Mouse (Mus musculus) kidney, embryonic 14.5 days (tissue): ENCODE measurements around the gene 1810062G17Rik. TPM values are rescaled to one million over a fixed set of nuclear protein-coding genes. Genes with fewer than 3 reads are reported as not detected.

Source experiments
- ATAC-seq: fragments of 200-750 bp; cut with Nextera tagmentation; 2 replicates; pipeline ENCODE4 v1.8.0; 2017; ENCODE audit warnings: moderate number of reproducible peaks, mild to moderate bottlenecking, moderate TSS enrichment, moderate library complexity; ENCODE audit not compliant: low FRiP score, low TSS enrichment
- H3K27ac ChIP-seq: fragments of 300-500 bp; sonication (generic); 2 replicates; pipeline ENCODE4 v1.5.1; 2014; ENCODE audit warnings: low read depth, mild to moderate bottlenecking, low read length, moderate library complexity, mixed read lengths
- H3K27me3 ChIP-seq: fragments of 300-500 bp; sonication (generic); 2 replicates; pipeline ENCODE4 v1.6.1; 2014; ENCODE audit warnings: mild to moderate bottlenecking, low read length; ENCODE audit not compliant: control insufficient read depth, insufficient read depth
- H3K36me3 ChIP-seq: fragments of 300-500 bp; sonication (generic); 2 replicates; pipeline ENCODE4 v1.6.1; 2014; ENCODE audit warnings: low read length, mixed read lengths; ENCODE audit not compliant: control insufficient read depth, insufficient read depth
- H3K4me1 ChIP-seq: fragments of 300-500 bp; sonication (generic); 2 replicates; pipeline ENCODE4 v1.6.1; 2014; ENCODE audit warnings: low read length, mixed read lengths; ENCODE audit not compliant: control insufficient read depth, insufficient read depth
- H3K4me2 ChIP-seq: fragments of 300-500 bp; sonication (generic); replicated peaks from 2 replicates; pipeline ENCODE4 v1.6.1; 2014; ENCODE audit warnings: low read depth, mild to moderate bottlenecking, low read length
- H3K4me3 ChIP-seq: fragments of 300-500 bp; sonication (generic); 2 replicates; pipeline ENCODE4 v1.5.1; 2014; ENCODE audit warnings: mild to moderate bottlenecking, low read length
- H3K9ac ChIP-seq: fragments of 300-500 bp; sonication (generic); 2 replicates; pipeline ENCODE4 v1.6.1; 2014; ENCODE audit warnings: low read depth, mild to moderate bottlenecking, low read length, moderate library complexity
- H3K9me3 ChIP-seq: fragments of 300-500 bp; sonication (generic); 2 replicates; pipeline ENCODE4 v1.6.1; 2016; ENCODE audit warnings: low read length; ENCODE audit not compliant: control insufficient read depth
- WGBS: fragments of 180-500 bp; shearing (Covaris S2); extraction: QIAGEN DNeasy Blood & Tissue Kit; methylation state at CpG from one replicate; pipeline ENCODE4 v1.1.7; 2014; 5-methylcytosine and 5-hydroxymethylcytosine counted together
- polyA plus RNA-seq: library from polyadenylated mRNA; unstranded; fragments of >200 nt; fragmentation: Nextera tagmentation; extraction: Ambion mirVana; gene quantifications from 2 replicates; pipeline ENCODE4 v1.2.1, GENCODE M21; 2014

1810062G17Rik gene
- polyA plus RNA-seq, 1 experiment from 2014 or later = 2.1 TPM

GRCm38 (mm10) chr3:36493641-36494283, 18.0 kb downstream of the 1810062G17Rik start:
- Histone ChIP-seq H3K9ac (no peak overlapping the region), H3K9me3 (no peaks in the 10 kb centered on the region), H3K4me2 (no peak overlapping the region), H3K36me3 (no peaks in the 10 kb centered on the region), H3K27ac (no peak overlapping the region), H3K4me1 (no peaks in the 10 kb centered on the region), H3K27me3 (no peaks in the 10 kb centered on the region), H3K4me3 (no peak overlapping the region)
- ATAC-seq = no peak
- WGBS = 71% methylated on average over 6 of the region's 6 CpGs

GRCm38 (mm10) chr3:36494613-36495012, 18.9 kb downstream of the 1810062G17Rik start:
- Histone ChIP-seq H3K36me3 (no peaks in the 10 kb centered on the region), H3K9ac (no peak overlapping the region), H3K27ac (no peak overlapping the region), H3K9me3 (no peaks in the 10 kb centered on the region), H3K27me3 (no peaks in the 10 kb centered on the region), H3K4me2 (no peak overlapping the region), H3K4me3 (no peak overlapping the region), H3K4me1 (no peaks in the 10 kb centered on the region)
- WGBS = 83% methylated on average over 2 of the region's 2 CpGs
- no peak for ATAC-seq

- no peaks in the 10 kb centered on the region for H3K27me3 ChIP-seq
- H3K4me1 ChIP-seq = no peaks in the 10 kb centered on the region
- H3K9me3 ChIP-seq = no peaks in the 10 kb centered on the region
- H3K36me3 ChIP-seq = no peaks in the 10 kb centered on the region
- H3K4me3 ChIP-seq = no peak overlapping the region
- no peak overlapping the region for H3K9ac ChIP-seq
- no peak overlapping the region; the same call in 1 of the 2 replicates for H3K4me2 ChIP-seq
- ATAC-seq = peak; percentile 77
- no peak overlapping the region for H3K27ac ChIP-seq
- 7% methylated on average over 6 of the region's 6 CpGs for WGBS
Measured at GRCm38 (mm10) chr3:36495436-36495835, 19.7 kb downstream of the 1810062G17Rik start.

- Histone ChIP-seq H3K27ac (no peak overlapping the region), H3K27me3 (no peaks in the 10 kb centered on the region), H3K9me3 (no peaks in the 10 kb centered on the region), H3K4me3 (no peak overlapping the region), H3K4me1 (no peaks in the 10 kb centered on the region), H3K4me2 (no peak overlapping the region), H3K9ac (no peak overlapping the region), H3K36me3 (no peaks in the 10 kb centered on the region)
- ATAC-seq = no peak
- WGBS = 87% methylated on average over 9 of the region's 9 CpGs
Measured at GRCm38 (mm10) chr3:36496273-36496672, 20.5 kb downstream of the 1810062G17Rik start.

GRCm38 (mm10) chr3:36496746-36497145, 21.0 kb downstream of the 1810062G17Rik start:
- Histone ChIP-seq H3K9me3 (no peaks in the 10 kb centered on the region), H3K4me2 (peak overlapping the region; percentile 22; the same call in 1 of the 2 replicates), H3K27me3 (no peaks in the 10 kb centered on the region), H3K9ac (no peak overlapping the region; the same call in 1 of the 2 replicates), H3K27ac (no peak overlapping the region), H3K36me3 (no peaks in the 10 kb centered on the region), H3K4me1 (no peaks in the 10 kb centered on the region), H3K4me3 (no peak overlapping the region)
- peak; percentile 61 for ATAC-seq
- 20% methylated on average over 14 of the region's 14 CpGs for WGBS

- no peaks in the 10 kb centered on the region for H3K9me3 ChIP-seq
- WGBS = 87% methylated on average over 6 of the region's 6 CpGs
- no peak overlapping the region for H3K4me3 ChIP-seq
- H3K9ac ChIP-seq = no peak overlapping the region
- no peak for ATAC-seq
- no peak overlapping the region for H3K27ac ChIP-seq
- no peaks in the 10 kb centered on the region for H3K27me3 ChIP-seq
- H3K4me1 ChIP-seq = no peaks in the 10 kb centered on the region
- no peaks in the 10 kb centered on the region for H3K36me3 ChIP-seq
- no peak overlapping the region for H3K4me2 ChIP-seq
Measured at GRCm38 (mm10) chr3:36498224-36498623, 22.5 kb downstream of the 1810062G17Rik start.

GRCm38 (mm10) chr3:36499418-36499817, 23.7 kb downstream of the 1810062G17Rik start:
- H3K9me3 ChIP-seq = no peaks in the 10 kb centered on the region
- no peak overlapping the region for H3K4me3 ChIP-seq
- H3K4me1 ChIP-seq = no peaks in the 10 kb centered on the region
- ATAC-seq = no peak
- H3K4me2 ChIP-seq = no peak overlapping the region
- no peak overlapping the region for H3K27ac ChIP-seq
- H3K27me3 ChIP-seq = no peaks in the 10 kb centered on the region
- no peaks in the 10 kb centered on the region for H3K36me3 ChIP-seq
- no peak overlapping the region for H3K9ac ChIP-seq
- WGBS = 93% methylated on average over 7 of the region's 7 CpGs

GRCm38 (mm10) chr3:36500976-36501375, 25.2 kb downstream of the 1810062G17Rik start:
- Histone ChIP-seq H3K4me2 (no peak overlapping the region), H3K36me3 (no peaks in the 10 kb centered on the region), H3K27me3 (no peaks in the 10 kb centered on the region), H3K27ac (no peak overlapping the region), H3K4me3 (no peak overlapping the region), H3K9me3 (no peaks in the 10 kb centered on the region), H3K4me1 (no peaks in the 10 kb centered on the region), H3K9ac (no peak overlapping the region)
- 84% methylated on average over 8 of the region's 8 CpGs for WGBS
- no peak for ATAC-seq

GRCm38 (mm10) chr3:36501546-36501945, 25.8 kb downstream of the 1810062G17Rik start:
- no peak overlapping the region for H3K9ac ChIP-seq
- no peaks in the 10 kb centered on the region for H3K36me3 ChIP-seq
- H3K27me3 ChIP-seq = no peaks in the 10 kb centered on the region
- ATAC-seq = no peak
- no peak overlapping the region for H3K4me3 ChIP-seq
- no peaks in the 10 kb centered on the region for H3K9me3 ChIP-seq
- no peak overlapping the region for H3K27ac ChIP-seq
- H3K4me1 ChIP-seq = no peaks in the 10 kb centered on the region
- 80% methylated on average over 7 of the region's 7 CpGs for WGBS
- no peak overlapping the region for H3K4me2 ChIP-seq
